Mouse (Mus musculus): ENCODE measurements at regions not wholly inside any gene's neighbourhood (a gene's known extent, or its start where the extent isn't known, plus 50 kb on each side); places are given as distances from the start of the nearest gene placed in this dataset.

DNA sequence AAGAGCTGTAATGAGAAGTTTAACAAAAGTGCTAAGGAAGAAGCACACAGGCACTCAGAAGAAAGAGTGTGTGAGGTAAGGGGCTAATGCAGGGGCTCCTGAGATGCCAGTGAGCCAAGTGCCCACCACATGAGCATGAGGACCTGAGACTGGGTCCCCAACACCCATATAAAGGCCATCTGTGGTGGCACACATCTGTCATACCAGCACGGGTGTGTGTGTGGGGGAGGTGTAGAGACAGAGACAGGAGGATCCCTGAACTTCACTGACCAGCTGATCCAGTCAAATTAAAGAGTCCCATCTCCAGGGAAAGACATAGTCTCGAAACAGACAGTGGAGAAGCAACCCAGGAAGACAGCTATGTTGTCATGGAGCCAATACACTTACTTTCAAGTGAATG is 70.6 kb upstream of the Gli2 start:
- no peak for DNase-seq (ENCODE audit: low spot score)

DNA sequence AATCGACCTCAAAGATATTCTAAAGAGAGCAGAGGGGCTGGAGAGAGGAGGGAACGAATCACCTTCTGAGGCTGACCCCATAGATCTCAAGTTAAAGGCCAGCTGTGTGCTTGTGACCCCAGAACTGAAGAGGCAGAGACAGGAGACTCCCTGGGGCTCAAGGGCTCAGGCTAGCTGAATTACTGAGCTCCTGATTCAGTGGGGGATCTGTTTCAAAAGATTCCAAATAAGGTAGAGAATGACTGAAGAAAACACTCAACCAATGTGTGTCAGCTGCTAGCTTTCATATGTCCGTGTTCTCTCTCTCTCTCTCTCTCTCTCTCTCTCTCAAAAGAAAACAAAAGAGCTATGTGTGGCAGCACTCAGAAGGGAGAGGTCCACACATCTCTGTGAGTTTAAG is 70.0 kb upstream of the Gli2 start:
- no peak for DNase-seq (ENCODE audit: low spot score)

DNA sequence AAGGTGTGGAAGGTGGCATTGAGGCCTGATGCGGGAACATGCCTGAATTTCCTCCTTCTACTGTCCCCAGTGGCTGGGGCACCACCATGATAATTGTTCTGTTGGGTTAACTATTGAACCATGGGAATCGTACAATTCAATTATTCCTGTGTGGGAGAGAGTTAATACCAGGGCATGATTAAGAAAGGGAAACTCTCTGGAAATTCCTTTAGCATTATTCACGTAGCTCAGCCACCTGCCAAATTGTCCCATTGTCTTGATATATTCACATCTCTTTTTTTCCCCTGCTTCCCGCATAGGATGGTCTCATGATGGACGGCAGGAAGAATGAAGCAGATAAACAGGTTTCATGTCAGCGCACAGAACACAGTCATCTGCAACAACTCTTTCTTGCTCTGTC is 69.6 kb upstream of the Gli2 start:
- DNase-seq (ENCODE audit: low spot score), result no peak

DNA sequence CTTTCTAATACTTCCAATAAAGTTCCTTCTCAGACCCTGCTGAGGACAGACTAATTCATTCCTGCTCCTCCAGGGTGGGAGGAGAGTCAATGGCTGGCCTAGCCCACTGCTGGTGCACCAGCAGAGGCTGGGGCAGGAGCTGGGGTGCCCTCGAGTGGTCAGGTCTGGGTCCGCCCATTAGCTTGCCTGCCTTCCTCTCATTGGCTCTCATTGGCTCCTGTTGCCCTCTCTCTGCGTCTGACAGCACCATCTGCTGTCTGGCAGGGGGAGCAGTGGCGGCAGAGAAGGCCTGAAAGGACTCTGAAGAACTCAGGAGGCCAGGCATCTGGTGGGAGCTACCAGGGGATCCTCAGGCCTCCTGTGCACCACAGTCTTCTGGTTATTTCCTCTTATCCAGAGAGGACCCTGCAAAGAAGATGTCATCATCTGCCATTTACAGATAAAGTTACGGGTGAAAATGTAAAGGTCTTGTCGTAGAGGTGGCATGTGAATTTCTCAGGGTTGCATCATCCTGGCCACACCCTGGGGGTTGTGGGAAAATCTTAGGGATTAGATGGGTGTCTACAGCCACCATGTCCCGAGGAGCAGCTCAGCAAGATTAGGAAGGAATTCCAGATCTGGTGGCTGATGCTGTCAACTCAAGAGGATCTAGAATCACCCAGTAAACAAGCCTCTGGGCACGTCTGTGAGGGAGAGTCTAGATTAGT is 66.6 kb upstream of the Gli2 start:
- no peak for DNase-seq (ENCODE audit: low spot score)

DNA sequence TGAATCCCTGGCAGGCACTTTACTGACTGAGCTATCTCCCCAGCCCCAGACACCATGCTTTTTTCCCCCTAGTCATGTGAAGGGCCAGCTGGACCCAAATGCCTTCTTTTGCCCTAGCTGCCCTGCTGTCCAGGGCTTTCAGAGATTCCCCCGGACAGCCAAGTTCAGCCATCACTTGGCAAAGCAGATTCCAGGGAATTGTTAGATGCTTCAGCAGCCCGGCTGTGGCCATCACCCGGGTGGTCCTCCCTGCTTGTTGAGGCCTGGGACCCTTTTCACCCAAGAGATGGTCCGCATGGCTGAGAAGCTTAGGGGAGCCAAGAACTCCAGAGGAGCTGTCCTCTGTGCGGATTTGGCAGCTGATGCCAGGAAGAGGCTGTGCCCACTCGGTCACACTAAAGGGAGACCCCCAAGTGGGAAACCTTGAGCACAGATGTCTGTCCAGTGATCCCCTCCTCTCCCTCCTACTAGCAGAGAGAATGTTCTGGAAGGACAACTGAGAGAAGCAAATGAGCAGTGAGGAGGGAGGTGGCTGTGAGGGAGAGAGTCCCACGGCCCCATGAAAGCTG is 61.8 kb upstream of the Gli2 start:
- no peak for DNase-seq (ENCODE audit: low spot score)

DNA sequence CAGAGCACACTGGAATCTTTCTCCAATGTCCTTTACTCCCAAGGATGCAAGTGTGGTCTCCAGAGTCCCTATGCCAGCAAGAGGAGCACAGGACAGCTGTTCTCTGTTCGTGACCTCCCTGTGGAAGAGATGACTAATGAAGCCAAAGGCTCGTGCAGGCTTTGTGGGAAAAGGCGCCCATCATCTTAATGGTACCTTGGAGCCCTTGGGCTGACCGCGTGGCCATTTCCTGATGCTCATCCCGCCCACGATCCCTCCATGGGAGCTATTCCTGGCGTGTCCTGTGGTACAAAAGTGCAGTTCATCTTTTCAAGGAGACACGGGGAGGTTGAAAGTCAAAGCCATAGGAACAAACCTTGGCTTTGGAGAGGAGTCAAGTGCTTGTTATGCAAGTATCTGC is 55.2 kb upstream of the Gli2 start:
- DNase-seq (ENCODE audit: low spot score), result no peak

DNA sequence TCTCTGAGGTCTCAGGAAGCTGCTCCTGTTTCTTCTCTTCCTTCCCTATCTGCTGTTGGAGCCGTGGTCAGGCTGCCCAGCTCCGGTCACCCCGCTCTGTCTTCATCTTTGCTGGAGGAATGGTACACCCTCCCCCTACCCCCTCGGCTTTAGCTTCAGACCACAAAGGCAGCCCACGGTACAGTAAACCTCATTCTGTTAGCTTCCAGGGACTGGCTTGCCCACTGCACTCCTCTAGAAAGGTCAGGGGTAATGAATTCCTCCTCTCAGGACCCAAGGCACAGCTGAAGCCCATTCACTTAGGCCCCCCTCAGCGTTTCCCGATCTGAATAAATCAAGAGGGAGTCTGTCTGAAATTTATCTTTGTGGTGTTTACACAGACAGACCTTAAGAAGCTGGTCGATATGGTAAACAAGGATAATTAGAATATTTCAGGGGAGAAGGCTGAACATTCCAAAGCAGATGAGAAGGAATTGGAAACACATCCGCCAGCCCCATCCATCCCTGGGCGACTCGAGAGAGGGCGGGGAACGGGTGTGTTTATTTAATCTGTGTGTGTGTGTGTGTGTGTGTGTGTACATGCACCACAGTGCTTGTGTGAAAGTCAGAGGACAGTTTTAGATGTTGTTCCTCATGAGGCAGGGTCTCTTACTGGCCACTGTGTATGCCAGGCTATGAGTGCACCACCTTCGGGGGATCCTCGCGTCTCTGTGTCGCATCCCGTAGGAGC is 53.0 kb upstream of the Gli2 start:
- DNase-seq (ENCODE audit: low spot score), result no peak

All from gastrocnemius, adult 18-20 months (tissue).